ENCODE assay signal across 23 mouse cellular contexts in the genomic region with DNA sequence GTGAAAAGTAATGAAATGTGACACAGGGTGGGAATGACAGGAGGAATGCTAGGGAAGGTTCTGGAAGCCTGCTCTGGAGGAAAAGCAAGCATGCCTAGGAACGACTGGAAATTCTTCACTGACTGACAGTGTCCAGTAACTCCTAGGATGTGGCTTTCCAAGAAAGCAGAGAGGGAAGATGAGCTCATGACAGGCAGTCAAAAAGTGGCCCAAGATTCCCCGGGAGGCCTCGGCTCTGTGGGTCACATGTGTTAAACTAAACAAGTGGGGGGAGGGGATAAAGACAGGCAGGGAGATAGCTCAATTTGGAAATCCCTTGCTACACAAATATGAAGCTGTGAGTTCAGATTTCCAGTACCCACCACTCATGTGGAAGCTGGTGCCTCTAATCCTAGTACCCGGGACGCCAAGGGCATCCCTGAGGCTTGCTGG.
A peak's percentile ranks its signal among the peaks of the same experiment; 100 is the strongest.
DNase-seq lines count a peak whose midpoint lies in the region; ATAC-seq lines count a peak whose summit lies in the region.
"Had no signal": no experiment of that assay in that cellular context is flagged by ENCODE, and none has a peak within 500 bp of the region (broad histone marks: within the 10 kb centered on the region; RNA-seq: fewer than 3 reads in every experiment).

No protein-coding gene starts in this region.

- H3K9me3 ChIP-seq in heart, embryonic 14.5 days (ENCODE audit: control insufficient read depth, low read length), result no peaks in the 10 kb centered on the region
- no peaks in the 10 kb centered on the region for H3K9me3 ChIP-seq in limb, embryonic 12.5 days
- H3K9me3 ChIP-seq in limb, embryonic 10.5 days (replicated peaks), result no peaks in the 10 kb centered on the region
- no peaks in the 10 kb centered on the region for H3K9me3 ChIP-seq in limb, embryonic 15.5 days
- H3K9me3 ChIP-seq: embryonic facial prominence, embryonic 13.5 days; hindbrain, embryonic 10.5 days; intestine, embryonic 15.5 days; lung, embryonic 15.5 days; midbrain, embryonic 12.5 days; stomach, embryonic 15.5 days had no signal

- peak overlapping the region; percentile 14 to 25; a peak in 2 of 4 replicates for H3K27ac ChIP-seq in heart, embryonic 14.5 days (replicated peaks in 1 of 2; ENCODE audit: control insufficient read depth in 1 of 2, insufficient read depth in 1 of 2, low read depth in 2 of 2, low read length in 2 of 2)
- 0 out of 2 replicates have a peak overlapping the region, but pooled peaks have one; percentile 29 for H3K27ac ChIP-seq in limb, embryonic 12.5 days
- no peak overlapping the region for H3K27ac ChIP-seq in limb, embryonic 10.5 days
- H3K27ac ChIP-seq in limb, embryonic 15.5 days, result peak overlapping the region; percentile 63
- H3K27ac ChIP-seq: embryonic facial prominence, embryonic 13.5 days; hindbrain, embryonic 10.5 days; intestine, embryonic 15.5 days; layer of hippocampus, adult 2 months; liver, embryonic 14.5 days; lung, embryonic 15.5 days; midbrain, embryonic 12.5 days; stomach, embryonic 15.5 days had no signal

- H3K36me3 ChIP-seq in heart, embryonic 14.5 days (ENCODE audit: control insufficient read depth, insufficient read depth, low read length), result no peaks in the 10 kb centered on the region
- no peaks in the 10 kb centered on the region for H3K36me3 ChIP-seq in limb, embryonic 12.5 days
- no peaks in the 10 kb centered on the region for H3K36me3 ChIP-seq in limb, embryonic 10.5 days
- no peaks in the 10 kb centered on the region for H3K36me3 ChIP-seq in limb, embryonic 15.5 days
- H3K36me3 ChIP-seq: embryonic facial prominence, embryonic 13.5 days; hindbrain, embryonic 10.5 days; intestine, embryonic 15.5 days; lung, embryonic 15.5 days; midbrain, embryonic 12.5 days; stomach, embryonic 15.5 days had no signal

- H3K9ac ChIP-seq in heart, embryonic 14.5 days (ENCODE audit: low read length), result no peak overlapping the region
- no peak overlapping the region for H3K9ac ChIP-seq in limb, embryonic 12.5 days (replicated peaks)
- H3K9ac ChIP-seq in limb, embryonic 15.5 days, result no peak overlapping the region
- H3K9ac ChIP-seq: embryonic facial prominence, embryonic 13.5 days; forebrain, postnatal 0 days; intestine, embryonic 15.5 days; liver, embryonic 14.5 days; lung, embryonic 15.5 days; midbrain, embryonic 12.5 days; stomach, embryonic 15.5 days had no signal

- H3K4me1 ChIP-seq in heart, embryonic 14.5 days (ENCODE audit: control insufficient read depth in 2 of 2, insufficient read depth in 2 of 2, low read length in 2 of 2), result peaks cover 3 to 5% of the 10 kb centered on the region in 2 experiments; a peak in 2 of 4 replicates
- peaks cover 24% of the 10 kb centered on the region for H3K4me1 ChIP-seq in limb, embryonic 12.5 days (replicated peaks)
- peaks cover 15% of the 10 kb centered on the region for H3K4me1 ChIP-seq in limb, embryonic 10.5 days
- peaks cover 12% of the 10 kb centered on the region for H3K4me1 ChIP-seq in limb, embryonic 15.5 days
- H3K4me1 ChIP-seq: lung, embryonic 15.5 days; midbrain, embryonic 12.5 days; stomach, embryonic 15.5 days had no signal

- intact Hi-C loops in heart, postnatal 25 days (cut with DNase I), result no loop called here

- no peak for DNase-seq in heart, postnatal 25 days (ENCODE audit: low spot score)
- no peak for DNase-seq in limb, embryonic 10.5 days (ENCODE audit: low spot score)
- DNase-seq in fibroblast of lung, adult 2 months (ENCODE audit: low read depth), result peak; percentile 9
- no peak for DNase-seq in frontal cortex, postnatal 14 days (ENCODE audit: low spot score in 2 of 2)
- DNase-seq: adrenal gland, adult 2 months; cerebellum, adult 11-12 months; cerebellum, postnatal 14 days; forebrain, postnatal 0 days; kidney, adult 9 months; kidney, postnatal 25 days; thymus, postnatal 25 days had no signal

- no peak overlapping the region for H3K4me3 ChIP-seq in heart, embryonic 14.5 days (ENCODE audit: control insufficient read depth in 1 of 2, insufficient read depth in 1 of 2, low read depth in 1 of 2, low read length in 2 of 2)
- no peak overlapping the region for H3K4me3 ChIP-seq in limb, embryonic 12.5 days (replicated peaks)
- H3K4me3 ChIP-seq in limb, embryonic 10.5 days, result no peak overlapping the region
- no peak overlapping the region for H3K4me3 ChIP-seq in limb, embryonic 15.5 days
- H3K4me3 ChIP-seq: embryonic facial prominence, embryonic 13.5 days; hindbrain, embryonic 10.5 days; intestine, embryonic 15.5 days; layer of hippocampus, adult 2 months; lung, embryonic 15.5 days; midbrain, embryonic 12.5 days; stomach, embryonic 15.5 days had no signal

- H3K4me2 ChIP-seq in heart, embryonic 14.5 days (ENCODE audit: low read length), result no peak overlapping the region
- no peak overlapping the region for H3K4me2 ChIP-seq in limb, embryonic 12.5 days
- no peak overlapping the region for H3K4me2 ChIP-seq in limb, embryonic 15.5 days
- H3K4me2 ChIP-seq: embryonic facial prominence, embryonic 13.5 days; intestine, embryonic 15.5 days; lung, embryonic 15.5 days; midbrain, embryonic 12.5 days; stomach, embryonic 15.5 days had no signal

- no peaks in the 10 kb centered on the region for H3K27me3 ChIP-seq in heart, embryonic 14.5 days (ENCODE audit: control insufficient read depth, insufficient read depth, low read length)
- no peaks in the 10 kb centered on the region for H3K27me3 ChIP-seq in limb, embryonic 12.5 days
- H3K27me3 ChIP-seq in limb, embryonic 10.5 days (ENCODE audit: low read depth, poor library complexity, severe bottlenecking), result 0 out of 2 replicates have a peak, but pooled peaks cover 7% of the 10 kb centered on the region
- H3K27me3 ChIP-seq in limb, embryonic 15.5 days, result no peaks in the 10 kb centered on the region
- H3K27me3 ChIP-seq: embryonic facial prominence, embryonic 13.5 days; intestine, embryonic 15.5 days; midbrain, embryonic 12.5 days; stomach, embryonic 15.5 days had no signal

- 35% methylated on average over 5 of the region's 5 CpGs for WGBS in heart, embryonic 14.5 days
- 56% methylated on average over 5 of the region's 5 CpGs for WGBS in limb, embryonic 12.5 days
- WGBS in limb, embryonic 10.5 days, result 59% methylated on average over 5 of the region's 5 CpGs
- 41% methylated on average over 5 of the region's 5 CpGs for WGBS in limb, embryonic 15.5 days

- ATAC-seq in heart, embryonic 14.5 days (ENCODE audit: insufficient number of reproducible peaks, insufficient read depth, low FRiP score, low read depth), result no peak
- ATAC-seq in limb, embryonic 12.5 days (ENCODE audit: insufficient number of reproducible peaks, insufficient read depth, low FRiP score, low TSS enrichment, low read depth), result no peak
- ATAC-seq in limb, embryonic 15.5 days (ENCODE audit: insufficient number of reproducible peaks, low FRiP score, low TSS enrichment, low read depth), result peak; percentile 40; the same call in 1 of the 2 replicates
- ATAC-seq: forebrain, postnatal 0 days; hindbrain, embryonic 16.5 days had no signal
